Mouse (Mus musculus): ENCODE results near the gene Dnm3. TPM values are rescaled to one million over a fixed set of nuclear protein-coding genes. Genes with fewer than 3 reads are reported as not detected.

The Dnm3 gene
- 11.7 and 13.7 TPM in 2 replicates for polyA plus RNA-seq (2015; fragmentation: Nextera tagmentation; extraction: Ambion mirVana)

DNA sequence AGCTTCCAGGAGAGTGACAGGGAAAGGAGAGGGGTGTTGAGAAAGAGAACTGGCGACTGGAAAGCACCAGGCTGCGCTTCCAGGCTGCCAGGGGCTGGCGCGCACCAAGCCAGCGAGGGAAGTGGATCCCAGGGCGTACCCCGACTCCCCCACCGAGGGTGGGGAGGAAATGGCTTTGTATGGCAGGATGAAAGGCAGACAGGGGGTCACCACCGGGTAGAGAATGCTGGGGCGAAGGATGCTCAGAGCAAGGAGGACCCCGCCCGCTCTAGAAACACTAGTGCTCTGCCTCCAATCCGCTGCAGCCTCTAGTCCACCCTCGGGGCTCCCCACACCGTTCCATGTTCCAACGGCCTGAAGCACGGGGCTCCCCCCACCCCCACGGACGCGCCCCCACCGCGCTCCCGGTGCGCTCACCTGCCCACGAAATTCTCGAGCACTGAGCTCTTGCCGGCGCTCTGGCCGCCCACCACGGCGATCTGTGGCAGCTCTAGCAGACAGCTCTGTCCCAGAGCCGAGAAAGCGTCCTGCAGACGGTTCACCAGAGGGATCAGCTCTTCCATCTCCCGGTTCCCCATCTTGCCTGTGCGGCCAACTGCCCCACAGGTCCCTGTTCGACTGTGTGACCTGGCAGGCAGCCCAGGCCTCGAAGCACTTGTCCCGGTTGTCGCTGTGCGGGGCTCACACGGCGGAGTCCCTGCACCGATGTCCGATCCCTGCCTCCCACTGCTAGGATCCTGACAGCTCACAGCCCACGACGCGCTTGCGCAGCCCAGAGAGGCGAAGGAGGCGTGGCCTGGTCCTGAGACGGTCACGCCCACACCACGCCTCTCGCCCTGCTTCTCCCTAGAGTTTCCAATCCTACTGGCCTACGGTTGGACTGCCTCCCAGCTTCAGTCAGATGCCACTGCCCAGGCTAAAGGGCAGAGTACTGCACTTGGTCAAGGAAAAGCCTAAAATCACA, at the start of gene Dnm3:
Dnm3 (minus strand) TSS at position 789 of the 964 bp plus-strand sequence.
- WGBS: under 1% methylated on average over 56 of the region's 56 CpGs
- peak within 1 kb of the TSS; percentile 96 for H3K4me2 ChIP-seq (replicated peaks)
- H3K36me3 ChIP-seq: no peaks in the 10 kb centered on the region
- H3K27ac ChIP-seq (replicated peaks): no peak within 1 kb of the TSS
- no peaks in the 10 kb centered on the region for H3K9me3 ChIP-seq (replicated peaks)
- ATAC-seq (ENCODE audit: insufficient number of reproducible peaks, low FRiP score, low TSS enrichment, low read depth): peak; percentile 96
- H3K9ac ChIP-seq: peak within 1 kb of the TSS; percentile 27; the same call in 1 of the 2 replicates
- H3K27me3 ChIP-seq: peaks cover 24% of the 10 kb centered on the region
- peaks cover 8% of the 10 kb centered on the region for H3K4me1 ChIP-seq
- H3K4me3 ChIP-seq (replicated peaks): peak within 1 kb of the TSS; percentile 55

DNA sequence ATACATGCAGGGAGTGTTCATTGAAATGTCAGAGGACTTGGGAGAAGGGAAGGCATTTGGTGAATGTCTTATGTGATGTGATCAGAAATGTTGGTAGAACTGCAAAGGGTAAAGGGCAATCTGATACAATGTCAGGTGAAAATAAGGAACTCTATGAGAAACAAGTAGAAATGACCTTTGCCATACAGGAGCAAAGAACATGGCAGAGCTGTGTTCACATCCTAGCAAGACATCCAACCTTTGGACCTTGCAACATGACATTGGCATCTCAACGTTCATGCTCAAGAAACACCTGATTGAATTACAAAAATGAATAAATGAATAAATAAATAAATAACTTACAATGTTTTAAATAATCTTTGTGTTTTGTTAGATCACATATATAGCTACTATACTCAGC, 37.3 kb upstream of the Dnm3 start:
- Histone ChIP-seq H3K9ac (no peak overlapping the region), H3K36me3 (no peaks in the 10 kb centered on the region), H3K27me3 (no peaks in the 10 kb centered on the region), H3K4me2 (replicated peaks) (no peak overlapping the region), H3K4me3 (replicated peaks) (no peak overlapping the region), H3K27ac (replicated peaks) (no peak overlapping the region), H3K4me1 (no peaks in the 10 kb centered on the region), H3K9me3 (replicated peaks) (no peaks in the 10 kb centered on the region)
- ATAC-seq (ENCODE audit: insufficient number of reproducible peaks, low FRiP score, low TSS enrichment, low read depth): no peak
- 80% methylated on average over 1 of the region's 1 CpGs for WGBS

DNA sequence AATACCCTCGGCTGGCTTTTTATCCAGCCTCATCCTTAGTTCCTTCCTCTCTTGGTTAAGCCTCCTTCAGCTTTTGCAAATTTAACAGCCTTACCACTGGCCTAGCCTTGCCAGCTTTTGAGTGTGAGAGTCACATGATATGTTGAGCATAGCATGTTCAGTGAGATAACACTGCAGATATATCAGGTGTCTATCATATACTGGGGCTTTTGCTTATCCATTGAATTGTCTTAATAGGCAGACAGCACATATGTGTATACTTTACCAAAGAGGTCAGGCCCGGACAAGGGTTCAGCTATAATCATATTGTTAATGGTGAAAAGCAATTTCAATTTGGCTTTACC, 32.2 kb upstream of the Dnm3 start:
- Histone ChIP-seq H3K27me3 (no peaks in the 10 kb centered on the region), H3K9me3 (replicated peaks) (no peaks in the 10 kb centered on the region), H3K4me3 (replicated peaks) (no peak overlapping the region), H3K9ac (no peak overlapping the region), H3K36me3 (no peaks in the 10 kb centered on the region), H3K4me1 (peaks cover 7% of the 10 kb centered on the region; the same call in 1 of the 2 replicates), H3K27ac (replicated peaks) (no peak overlapping the region), H3K4me2 (replicated peaks) (no peak overlapping the region)
- WGBS: 73% methylated on average over 2 of the region's 2 CpGs
- ATAC-seq (ENCODE audit: insufficient number of reproducible peaks, low FRiP score, low TSS enrichment, low read depth): no peak

DNA sequence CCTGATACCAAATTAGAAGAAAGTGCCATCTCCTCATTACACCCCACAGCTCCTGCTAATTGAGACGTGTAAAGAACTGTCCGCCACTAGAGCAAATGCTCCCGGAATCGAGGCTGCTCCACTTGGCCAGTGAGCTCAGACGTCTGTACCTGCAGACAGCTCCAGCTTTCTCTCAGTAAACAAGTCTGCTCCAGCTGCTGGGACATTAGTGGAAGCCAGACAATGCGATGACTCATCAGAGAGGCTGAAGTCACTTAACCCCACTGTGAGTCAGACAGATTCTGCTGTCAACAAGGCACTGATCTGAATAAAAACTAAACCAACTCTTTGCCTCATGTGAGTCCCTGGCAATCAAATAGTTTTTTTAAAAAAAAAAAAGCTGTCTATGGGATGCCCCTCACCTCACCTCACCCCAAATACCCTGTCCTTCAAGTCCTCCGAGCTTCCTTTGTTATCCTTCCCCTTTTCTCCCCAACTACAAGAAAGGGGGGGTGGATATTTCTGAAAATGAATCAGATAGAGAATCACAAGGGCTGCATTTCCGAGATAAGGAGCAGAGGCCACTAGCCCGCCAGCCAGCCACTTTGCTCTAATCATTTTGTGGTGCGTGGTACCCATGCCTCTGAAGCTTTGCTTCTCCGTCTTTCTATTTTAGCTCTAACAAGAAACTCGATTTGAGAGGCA, 31.6 kb upstream of the Dnm3 start:
- H3K4me3 ChIP-seq (replicated peaks): no peak overlapping the region
- H3K9me3 ChIP-seq (replicated peaks): no peaks in the 10 kb centered on the region
- 49% methylated on average over 12 of the region's 12 CpGs for WGBS
- no peaks in the 10 kb centered on the region for H3K36me3 ChIP-seq
- peaks cover 7% of the 10 kb centered on the region; the same call in 1 of the 2 replicates for H3K4me1 ChIP-seq
- H3K9ac ChIP-seq: no peak overlapping the region
- no peak overlapping the region for H3K27ac ChIP-seq (replicated peaks)
- no peak for ATAC-seq (ENCODE audit: insufficient number of reproducible peaks, low FRiP score, low TSS enrichment, low read depth)
- no peak overlapping the region for H3K4me2 ChIP-seq (replicated peaks)
- no peaks in the 10 kb centered on the region for H3K27me3 ChIP-seq

DNA sequence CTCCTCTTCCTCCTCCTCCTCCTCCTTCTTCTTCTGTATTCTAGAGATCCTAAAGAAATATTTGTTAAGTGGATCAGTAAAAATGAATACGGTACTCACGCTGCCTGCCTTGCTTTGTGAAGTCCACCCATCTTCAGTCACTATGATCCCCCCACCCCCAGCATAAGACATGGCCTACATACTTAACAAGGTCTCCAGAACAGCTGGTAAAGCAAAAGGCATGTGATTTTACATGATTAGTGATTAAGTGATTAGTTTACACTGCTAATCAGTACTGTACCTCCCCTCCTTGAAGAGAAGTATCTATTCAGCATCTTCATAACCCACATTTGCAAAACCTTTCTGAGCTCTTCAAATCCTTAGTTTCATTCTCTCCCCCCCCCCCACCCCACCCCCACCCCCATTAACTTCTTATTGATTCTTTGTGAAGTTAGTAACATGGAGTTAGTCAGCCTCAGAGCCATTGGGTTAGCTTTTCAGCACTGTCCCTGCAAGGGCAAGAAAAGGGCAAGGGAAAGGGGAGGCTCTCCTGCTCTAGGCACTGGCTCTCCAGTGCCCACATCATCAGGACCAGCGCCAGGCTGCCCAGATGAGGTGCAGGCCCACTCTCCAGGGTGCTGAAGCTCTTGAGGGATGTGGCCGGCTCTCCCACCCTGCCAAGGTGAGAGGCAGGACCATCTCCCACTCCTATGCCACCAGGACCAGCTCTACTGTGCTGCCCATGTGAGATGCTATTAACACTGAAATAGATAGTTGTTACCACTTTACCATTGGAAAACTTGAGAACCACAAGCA, 30.6 kb upstream of the Dnm3 start:
- Histone ChIP-seq H3K27me3 (no peaks in the 10 kb centered on the region), H3K4me1 (peaks cover 7% of the 10 kb centered on the region; the same call in 1 of the 2 replicates), H3K27ac (replicated peaks) (no peak overlapping the region), H3K36me3 (no peaks in the 10 kb centered on the region), H3K4me2 (replicated peaks) (no peak overlapping the region), H3K4me3 (replicated peaks) (no peak overlapping the region), H3K9me3 (replicated peaks) (no peaks in the 10 kb centered on the region), H3K9ac (no peak overlapping the region)
- no peak for ATAC-seq (ENCODE audit: insufficient number of reproducible peaks, low FRiP score, low TSS enrichment, low read depth)
- WGBS: 83% methylated on average over 4 of the region's 4 CpGs

DNA sequence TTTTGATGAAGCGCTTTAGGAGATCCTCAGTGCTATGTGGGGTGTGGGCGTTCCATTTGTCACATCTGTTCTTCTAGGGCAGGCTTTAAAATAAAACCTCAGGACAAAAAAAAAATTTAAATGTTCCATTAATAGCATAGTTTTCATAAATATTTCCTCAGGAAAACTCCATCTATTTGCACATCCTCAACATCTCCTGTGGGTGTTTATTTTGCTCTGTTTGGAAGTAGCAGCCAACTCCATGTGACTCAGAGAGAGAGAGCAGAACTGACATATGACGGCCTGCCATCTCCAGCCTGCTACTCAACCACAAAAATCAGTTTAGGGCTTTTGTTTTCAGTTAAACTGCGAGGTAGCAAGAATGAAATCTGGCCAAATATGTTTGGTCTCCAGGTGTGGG, 28.7 kb upstream of the Dnm3 start:
- Histone ChIP-seq H3K4me1 (peaks cover 7% of the 10 kb centered on the region; the same call in 1 of the 2 replicates), H3K4me3 (replicated peaks) (no peak overlapping the region), H3K9ac (no peak overlapping the region), H3K36me3 (no peaks in the 10 kb centered on the region), H3K4me2 (replicated peaks) (no peak overlapping the region), H3K27ac (replicated peaks) (no peak overlapping the region), H3K9me3 (replicated peaks) (no peaks in the 10 kb centered on the region), H3K27me3 (no peaks in the 10 kb centered on the region)
- WGBS: 64% methylated on average over 4 of the region's 4 CpGs
- no peak for ATAC-seq (ENCODE audit: insufficient number of reproducible peaks, low FRiP score, low TSS enrichment, low read depth)

DNA sequence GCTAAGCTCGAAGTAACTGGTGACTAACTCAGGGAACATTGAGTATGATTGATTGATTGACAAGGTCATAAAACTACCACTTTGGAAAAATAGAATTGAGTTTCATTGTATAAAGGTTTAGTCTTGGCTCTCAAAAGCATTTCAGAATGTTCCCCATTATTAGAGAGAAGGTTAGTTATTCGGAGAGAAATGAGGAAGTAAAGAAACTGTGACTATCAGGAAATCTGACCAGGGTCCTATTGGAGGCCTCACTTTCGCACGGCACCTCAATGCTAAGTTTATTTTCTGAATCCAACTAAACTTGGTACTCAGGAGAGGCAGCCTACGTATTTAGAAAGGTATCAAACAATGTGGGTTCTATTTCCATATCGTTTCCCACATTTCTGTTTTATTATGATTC, 27.8 kb upstream of the Dnm3 start:
- no peak overlapping the region for H3K4me2 ChIP-seq (replicated peaks)
- peaks cover 7% of the 10 kb centered on the region; the same call in 1 of the 2 replicates for H3K4me1 ChIP-seq
- WGBS: 84% methylated on average over 6 of the region's 6 CpGs
- no peak overlapping the region for H3K9ac ChIP-seq
- no peak for ATAC-seq (ENCODE audit: insufficient number of reproducible peaks, low FRiP score, low TSS enrichment, low read depth)
- no peaks in the 10 kb centered on the region for H3K9me3 ChIP-seq (replicated peaks)
- no peak overlapping the region for H3K4me3 ChIP-seq (replicated peaks)
- H3K27ac ChIP-seq (replicated peaks): no peak overlapping the region
- H3K36me3 ChIP-seq: no peaks in the 10 kb centered on the region
- no peaks in the 10 kb centered on the region for H3K27me3 ChIP-seq

DNA sequence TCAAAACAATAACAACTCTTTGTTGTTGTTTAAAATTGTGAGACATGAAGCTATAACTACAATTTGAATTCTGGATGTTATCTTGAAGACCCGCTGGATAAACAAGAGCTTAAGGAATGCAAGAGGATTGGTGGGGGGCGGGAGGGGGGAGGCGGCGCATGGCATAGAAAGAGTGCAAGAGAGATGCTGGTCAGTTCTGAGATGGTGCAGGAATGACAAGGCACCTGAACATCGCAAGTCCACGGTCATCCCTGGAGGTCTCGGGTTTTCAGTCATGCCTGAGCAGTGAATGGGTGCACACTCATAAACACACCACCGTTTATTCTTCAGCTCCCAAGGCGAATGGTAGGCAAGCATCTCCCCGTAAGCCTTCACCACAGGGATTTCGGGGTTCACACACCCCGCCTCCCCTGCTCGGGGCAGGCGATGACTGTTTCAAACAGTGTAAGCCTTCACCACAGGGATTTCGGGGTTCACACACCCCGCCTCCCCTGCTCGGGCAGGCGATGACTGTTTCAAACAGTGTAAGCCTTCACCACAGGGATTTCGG, 1.2 kb downstream of the Dnm3 start:
- peaks cover 8% of the 10 kb centered on the region for H3K4me1 ChIP-seq
- 1% methylated on average over 19 of the region's 19 CpGs for WGBS
- peaks cover 24% of the 10 kb centered on the region for H3K27me3 ChIP-seq
- H3K9ac ChIP-seq: 0 out of 2 replicates have a peak overlapping the region, but pooled peaks have one; percentile 27
- peak overlapping the region; percentile 96 for H3K4me2 ChIP-seq (replicated peaks)
- no peaks in the 10 kb centered on the region for H3K9me3 ChIP-seq (replicated peaks)
- peak overlapping the region; percentile 55 for H3K4me3 ChIP-seq (replicated peaks)
- no peak overlapping the region for H3K27ac ChIP-seq (replicated peaks)
- no peaks in the 10 kb centered on the region for H3K36me3 ChIP-seq
- no peak for ATAC-seq (ENCODE audit: insufficient number of reproducible peaks, low FRiP score, low TSS enrichment, low read depth)

DNA sequence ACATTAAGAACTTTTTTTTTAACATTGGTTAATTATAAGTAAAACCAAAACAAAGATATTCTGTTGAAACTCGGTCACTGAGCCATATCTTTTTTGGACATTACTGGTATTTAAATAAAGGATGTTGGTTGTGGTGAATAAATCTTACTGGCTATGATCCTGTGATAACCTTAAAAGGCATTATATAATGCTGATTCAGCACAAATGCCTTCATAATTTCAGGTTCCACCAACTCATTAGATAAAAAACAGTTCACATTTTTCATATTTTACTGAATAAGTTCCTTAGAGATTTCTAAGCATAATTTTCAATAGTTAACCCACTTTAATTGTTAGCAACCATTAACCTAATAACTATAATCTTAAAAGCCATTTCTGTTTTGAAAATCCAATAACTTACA, 4.9 kb downstream of the Dnm3 start:
- peaks cover 24% of the 10 kb centered on the region for H3K27me3 ChIP-seq
- no peak overlapping the region for H3K9ac ChIP-seq
- WGBS: 71% methylated on average over 1 of the region's 1 CpGs
- H3K4me3 ChIP-seq (replicated peaks): no peak overlapping the region
- peaks cover 8% of the 10 kb centered on the region for H3K4me1 ChIP-seq
- no peak overlapping the region for H3K4me2 ChIP-seq (replicated peaks)
- no peaks in the 10 kb centered on the region for H3K9me3 ChIP-seq (replicated peaks)
- ATAC-seq (ENCODE audit: insufficient number of reproducible peaks, low FRiP score, low TSS enrichment, low read depth): no peak
- no peaks in the 10 kb centered on the region for H3K36me3 ChIP-seq
- H3K27ac ChIP-seq (replicated peaks): no peak overlapping the region

DNA sequence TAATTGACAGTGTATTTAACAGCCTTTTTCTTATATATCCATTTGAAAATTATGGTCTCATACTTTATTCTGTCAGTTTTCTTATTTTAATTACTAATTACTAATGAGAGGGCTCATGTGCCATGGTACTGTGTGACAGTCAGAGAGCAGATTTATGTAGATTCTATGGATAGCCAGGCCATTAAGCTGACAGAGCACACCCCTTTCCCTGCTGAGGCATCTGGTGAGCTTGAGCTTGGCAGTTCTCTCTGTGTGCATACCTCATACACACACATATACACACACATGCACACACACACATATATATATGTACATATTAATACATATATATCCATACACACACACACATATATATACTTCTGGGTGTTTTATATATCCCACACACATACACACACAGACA, 6.7 kb downstream of the Dnm3 start:
- no peaks in the 10 kb centered on the region for H3K9me3 ChIP-seq (replicated peaks)
- H3K4me3 ChIP-seq (replicated peaks): no peak overlapping the region
- no peak overlapping the region for H3K27ac ChIP-seq (replicated peaks)
- ATAC-seq (ENCODE audit: insufficient number of reproducible peaks, low FRiP score, low TSS enrichment, low read depth): no peak
- H3K27me3 ChIP-seq: peaks cover 12% of the 10 kb centered on the region
- no peaks in the 10 kb centered on the region for H3K4me1 ChIP-seq
- no peaks in the 10 kb centered on the region for H3K36me3 ChIP-seq
- H3K9ac ChIP-seq: no peak overlapping the region
- no peak overlapping the region for H3K4me2 ChIP-seq (replicated peaks)

Data from embryonic facial prominence, embryonic 15.5 days (tissue).